Mouse (Mus musculus): ENCODE data around the gene Naxe.

DNA sequence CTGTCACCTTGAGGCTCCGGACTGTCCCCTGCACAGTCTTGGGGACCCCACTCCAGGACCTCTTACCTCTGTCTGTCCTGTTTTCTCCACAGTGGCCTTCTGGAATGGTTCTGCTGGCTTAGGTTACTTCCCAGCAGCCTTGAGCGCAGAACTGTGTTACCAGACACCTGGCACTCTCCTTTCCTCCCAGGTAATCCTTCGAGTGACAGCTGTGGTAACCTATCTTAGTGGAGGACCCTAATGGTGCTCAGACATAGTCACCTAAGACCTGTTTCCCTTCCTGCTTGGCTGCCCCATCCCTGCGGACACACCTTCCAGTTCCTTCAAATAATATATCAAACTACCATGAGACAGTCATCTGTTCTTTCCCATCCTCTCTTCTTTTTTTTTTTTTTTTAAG is 19.9 kb upstream of the Naxe start, which contains the start of gene Ttc24:
- TF ChIP-seq CTCF (IDR thresholded peaks at IDR 0.05; ENCODE audit: low read depth, low read length) (no peak), POLR2A (IDR thresholded peaks at IDR 0.05; ENCODE audit: extremely low read depth, insufficient read depth, low read length) (no peak)

Data from liver, adult 2 months (tissue).